In genomic region chr5:104133752-104134151, GRCm38 (mm10) we compare ENCODE assay signal across 37 mouse cellular contexts. TPM values are rescaled to one million over a fixed set of nuclear protein-coding genes. Genes with fewer than 3 reads are reported as not detected.
A peak's percentile ranks its signal among the peaks of the same experiment; 100 is the strongest.
DNase-seq lines count a peak whose midpoint lies in the region; ATAC-seq and TF ChIP-seq lines count a peak whose summit lies in the region.
"Had no signal": no experiment of that assay in that cellular context is flagged by ENCODE, and none has a peak within 500 bp of the region (broad histone marks: within the 10 kb centered on the region; RNA-seq: fewer than 3 reads in every experiment).

No protein-coding gene starts in this region.

- H3K36me3 ChIP-seq in C2C12 (ENCODE audit: control insufficient read depth, insufficient read depth), result no peaks in the 10 kb centered on the region
- H3K36me3 ChIP-seq: embryonic facial prominence, embryonic 10.5 days; embryonic facial prominence, embryonic 13.5 days; hindbrain, embryonic 12.5 days; hindbrain, embryonic 15.5 days had no signal

- no peak overlapping the region for H3ac ChIP-seq in C2C12 (ENCODE audit: control insufficient read depth, insufficient read length, low read depth)

- no peak for TF ChIP-seq CTCF in C2C12 (IDR thresholded peaks at IDR 0.05; ENCODE audit: control insufficient read depth, insufficient read depth, insufficient read length)

- ATAC-seq in monocyte, adult 5-6 weeks (replicated peaks; ENCODE audit: insufficient number of reproducible peaks, low FRiP score, low TSS enrichment, poor library complexity, severe bottlenecking), result no peak
- ATAC-seq: CD4-positive, CD25-positive, alpha-beta regulatory T cell, adult 4 months; forebrain, embryonic 13.5 days; forebrain, embryonic 16.5 days had no signal

- no peak overlapping the region for H3K4me3 ChIP-seq in C2C12 (ENCODE audit: insufficient read depth, poor library complexity, severe bottlenecking)
- H3K4me3 ChIP-seq: embryonic facial prominence, embryonic 10.5 days; embryonic facial prominence, embryonic 13.5 days; erythroblast, embryonic 14.5 days; forebrain, embryonic 13.5 days; hindbrain, embryonic 12.5 days; hindbrain, embryonic 15.5 days had no signal

- no peaks in the 10 kb centered on the region for H3K79me2 ChIP-seq in C2C12 (ENCODE audit: control insufficient read depth, insufficient read depth)

- no peaks in the 10 kb centered on the region for H3K79me3 ChIP-seq in C2C12 (ENCODE audit: low read depth)

- H3K27me3 ChIP-seq in C2C12 (ENCODE audit: control insufficient read depth, insufficient read depth, insufficient read length), result no peaks in the 10 kb centered on the region
- H3K27me3 ChIP-seq: embryonic facial prominence, embryonic 13.5 days; forebrain, embryonic 13.5 days; hindbrain, embryonic 12.5 days; hindbrain, embryonic 15.5 days had no signal

- peak; percentile 76 for DNase-seq in heart, adult 11 months
- no peak for DNase-seq in heart, adult 18-20 months
- peak; percentile 46 for DNase-seq in right cerebral cortex, adult 18-20 months
- DNase-seq in right cerebral cortex, postnatal 25 days, result no peak
- no peak for DNase-seq in natural killer cell, adult 2 months (ENCODE audit: low spot score in 2 of 2)
- DNase-seq: adrenal gland, postnatal 10 days; B cell, adult 2 months; cerebellum, adult 11 months; cerebellum, adult 2 months; cerebellum, adult 9-11 months; cerebellum, postnatal 25 days; embryo, embryonic 11 days; gastrocnemius, postnatal 25 days; kidney, adult 2 months had no signal

TF ChIP-seq in C2C12, 6 proteins besides CTCF, POLR2A, EP300 and RAD21:
- TF ChIP-seq FOSL1 (IDR thresholded peaks at IDR 0.05; ENCODE audit: insufficient read depth, low read length, poor library complexity, severe bottlenecking) (peak; percentile 78), MYOG (IDR thresholded peaks at IDR 0.05; ENCODE audit: control insufficient read depth, extremely low read depth, insufficient read length) (no peak)

RNA-seq across cellular contexts. Expression of gene Sparcl1, which starts 20.2 kb away (rescaled TPM):
- 100 to 1,000 TPM; 186 to 203 TPM for total RNA-seq in heart, adult 18-20 months (2021)
- not detected for polyA plus RNA-seq in C2C12 (2012; fragmentation: generic; extraction: Trizol)
- total RNA-seq in monocyte, adult 5-6 weeks (2017), result not detected in 3 replicates
- total RNA-seq: common myeloid progenitor, adult 5-6 weeks; hematopoietic stem cell, adult 5-6 weeks; MEL had no signal
- polyA plus RNA-seq: CD4-positive, CD25-positive, alpha-beta regulatory T cell, adult 4 months; erythroblast, embryonic 14.5 days had no signal

RNA-seq across cellular contexts. Expression of gene Dspp, which starts 36.8 kb away (rescaled TPM):
- total RNA-seq in heart, adult 18-20 months (2021), result not detected
- not detected for polyA plus RNA-seq in C2C12 (2012; fragmentation: generic; extraction: Trizol)
- not detected in 3 replicates for total RNA-seq in monocyte, adult 5-6 weeks (2017)
- total RNA-seq: adrenal gland, postnatal 10 days; adrenal gland, postnatal 36 days; common myeloid progenitor, adult 5-6 weeks; gastrocnemius, adult 8-10 months; gastrocnemius, postnatal 25 days; heart, adult 8-10 months; heart, postnatal 25 days; hematopoietic stem cell, adult 5-6 weeks; MEL had no signal
- polyA plus RNA-seq: CD4-positive, CD25-positive, alpha-beta regulatory T cell, adult 4 months; embryonic facial prominence, embryonic 10.5 days; erythroblast, embryonic 14.5 days; forebrain, embryonic 13.5 days; gonadal fat pad, adult 2 months; heart, embryonic 11.5 days; heart, embryonic 14.5 days; heart, postnatal 0 days; hindbrain, embryonic 12.5 days; hindbrain, embryonic 15.5 days; intestine, embryonic 14.5 days; kidney, adult 2 months had no signal

RNA-seq across cellular contexts. Expression of gene Gm17660, which starts 56.3 kb away (rescaled TPM):
- total RNA-seq in heart, adult 18-20 months (2021), result not detected
- not detected for polyA plus RNA-seq in C2C12 (2012; fragmentation: generic; extraction: Trizol)
- not detected in 3 replicates for total RNA-seq in monocyte, adult 5-6 weeks (2017)
- total RNA-seq: adrenal gland, postnatal 10 days; adrenal gland, postnatal 36 days; common myeloid progenitor, adult 5-6 weeks; gastrocnemius, adult 8-10 months; gastrocnemius, postnatal 25 days; heart, adult 8-10 months; heart, postnatal 25 days; hematopoietic stem cell, adult 5-6 weeks; MEL had no signal
- polyA plus RNA-seq: CD4-positive, CD25-positive, alpha-beta regulatory T cell, adult 4 months; cerebellum, adult 2 months; embryonic facial prominence, embryonic 10.5 days; embryonic facial prominence, embryonic 13.5 days; erythroblast, embryonic 14.5 days; forebrain, embryonic 13.5 days; forebrain, embryonic 16.5 days; frontal cortex, adult 2 months; gonadal fat pad, adult 2 months; heart, embryonic 11.5 days; heart, embryonic 14.5 days; heart, postnatal 0 days; hindbrain, embryonic 12.5 days; hindbrain, embryonic 15.5 days; intestine, embryonic 14.5 days; kidney, adult 2 months had no signal

Comparison
In these comparisons a context has a peak if more than half of its experiments do, and no peak if none do; other contexts are left out.
1. DNase-seq: peak in heart, adult 11 months (single experiment) and right cerebral cortex, adult 18-20 months (single experiment); none in heart, adult 18-20 months (0 of 2), right cerebral cortex, postnatal 25 days (single experiment) and natural killer cell, adult 2 months (0 of 2).
2. RNA of gene Sparcl1, which starts 20.2 kb away (total RNA-seq): 186 to 203 TPM in heart, adult 18-20 months; not detected in monocyte, adult 5-6 weeks; every median in the first group is over 100 times any median in the second.